Mouse (Mus musculus): Measurements from ENCODE around the gene Gm1604a.
"Not testable (repeated sequence)": the region's sequence is repeated elsewhere in the genome, so short reads cannot be mapped to it uniquely, and the experiment has no call there.

Gm1604a gene

GRCm38 (mm10) chr17:7069561-7070240 is 44.3 kb downstream of the Gm1604a start:
- DNase-seq (ENCODE audit: low spot score) = not testable (repeated sequence)

- DNase-seq (ENCODE audit: low spot score) = not testable (repeated sequence)
Measured at GRCm38 (mm10) chr17:7074494-7074893, 49.1 kb downstream of the Gm1604a start.

DNA sequence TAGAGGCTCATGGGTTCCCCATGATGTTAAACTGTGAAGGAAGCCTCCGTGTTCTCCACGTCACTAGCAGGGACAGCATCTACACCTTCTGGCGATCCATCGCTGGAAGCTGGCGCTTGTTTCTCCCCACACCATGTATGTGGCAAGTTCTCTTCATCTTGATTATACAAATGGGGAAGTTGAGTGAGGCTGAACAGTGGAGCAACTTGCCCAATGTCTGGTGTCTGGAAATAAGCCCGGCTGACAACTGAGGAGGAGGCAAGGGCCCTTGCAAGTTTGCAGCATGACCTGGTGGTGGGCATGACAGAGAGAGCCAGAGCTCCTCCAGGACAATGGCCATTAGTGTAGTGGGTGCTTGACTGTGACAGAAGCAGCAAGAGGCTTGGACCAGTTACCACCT is 50.2 kb downstream of the Gm1604a start:
- not testable (repeated sequence) for DNase-seq (ENCODE audit: low spot score)

- peak; percentile 57 for DNase-seq (ENCODE audit: low spot score)
Measured at GRCm38 (mm10) chr17:7079558-7079957, 54.2 kb downstream of the Gm1604a start.

- not testable (repeated sequence) for DNase-seq (ENCODE audit: low spot score)
Measured at GRCm38 (mm10) chr17:7084523-7084922, 59.2 kb downstream of the Gm1604a start.

- not testable (repeated sequence) for DNase-seq (ENCODE audit: low spot score)
Measured at GRCm38 (mm10) chr17:7085469-7086168, 60.3 kb downstream of the Gm1604a start.

- DNase-seq (ENCODE audit: low spot score) = not testable (repeated sequence)
Measured at GRCm38 (mm10) chr17:7086836-7087235, 61.5 kb downstream of the Gm1604a start.

DNA sequence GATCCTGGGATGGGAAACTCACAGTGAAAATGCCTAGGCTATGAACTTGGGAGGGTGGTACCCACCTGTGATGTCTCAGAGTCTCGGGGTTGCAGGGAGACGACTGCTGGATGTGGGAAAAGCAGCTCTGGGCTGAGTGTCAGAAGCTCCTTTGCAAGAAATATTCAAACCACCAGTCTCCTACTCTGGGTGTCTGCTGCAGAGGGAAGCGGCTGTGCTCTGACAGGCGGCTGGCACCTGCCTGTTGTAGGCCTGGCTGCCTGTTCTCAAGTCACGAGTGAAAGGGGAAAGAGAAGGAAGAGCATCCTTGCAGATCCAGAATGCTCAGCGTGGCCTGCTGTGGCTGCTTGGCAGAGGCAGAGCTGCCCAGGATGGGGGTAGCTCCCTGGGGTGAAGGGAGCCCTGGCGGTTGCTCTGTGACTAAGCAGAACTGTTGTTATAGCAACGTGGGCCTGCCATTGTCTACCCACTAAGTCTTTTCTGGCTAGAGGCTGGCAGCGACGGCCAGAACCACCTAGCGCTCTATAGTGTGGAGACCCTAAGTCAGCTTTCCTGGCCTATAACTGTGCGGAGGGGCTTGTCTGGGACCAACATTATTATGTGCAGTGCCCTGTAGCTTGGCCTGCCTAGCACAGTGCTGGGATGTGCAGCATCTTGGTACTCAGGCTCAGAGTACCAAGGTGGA is 72.6 kb downstream of the Gm1604a start:
- DNase-seq (ENCODE audit: low spot score) = not testable (repeated sequence)

DNA sequence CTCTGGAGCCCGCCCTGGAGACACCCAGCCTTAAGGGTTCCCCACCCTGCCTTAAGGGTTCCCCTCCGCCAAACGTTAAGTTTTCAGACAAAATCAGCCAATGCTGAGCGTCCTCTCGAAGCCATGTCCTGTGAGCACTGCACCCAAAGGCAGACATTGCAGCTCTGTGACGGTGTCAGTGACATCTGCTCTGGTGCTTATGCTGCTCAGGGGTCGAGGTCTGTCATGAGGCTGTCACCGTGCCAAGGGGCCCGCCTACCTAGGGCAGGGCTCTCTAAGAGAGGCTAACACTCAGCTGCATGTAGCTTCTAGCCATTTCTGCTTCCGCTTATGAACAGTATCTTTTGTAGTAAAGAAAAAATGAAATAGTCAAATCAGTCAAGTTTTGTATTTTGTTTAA is 73.7 kb downstream of the Gm1604a start:
- not testable (repeated sequence) for DNase-seq (ENCODE audit: low spot score)

- not testable (repeated sequence) for DNase-seq (ENCODE audit: low spot score)
Measured at GRCm38 (mm10) chr17:7102945-7103344, 77.6 kb downstream of the Gm1604a start.

GRCm38 (mm10) chr17:7111658-7112057 is 86.3 kb downstream of the Gm1604a start:
- DNase-seq (ENCODE audit: low spot score) = not testable (repeated sequence)

- not testable (repeated sequence) for DNase-seq (ENCODE audit: low spot score)
Measured at GRCm38 (mm10) chr17:7116265-7116664, 90.9 kb downstream of the Gm1604a start.

- DNase-seq (ENCODE audit: low spot score) = not testable (repeated sequence)
Measured at GRCm38 (mm10) chr17:7120835-7121234, 95.5 kb downstream of the Gm1604a start.

GRCm38 (mm10) chr17:7122554-7122953 is 97.2 kb downstream of the Gm1604a start:
- DNase-seq (ENCODE audit: low spot score) = not testable (repeated sequence)

DNA sequence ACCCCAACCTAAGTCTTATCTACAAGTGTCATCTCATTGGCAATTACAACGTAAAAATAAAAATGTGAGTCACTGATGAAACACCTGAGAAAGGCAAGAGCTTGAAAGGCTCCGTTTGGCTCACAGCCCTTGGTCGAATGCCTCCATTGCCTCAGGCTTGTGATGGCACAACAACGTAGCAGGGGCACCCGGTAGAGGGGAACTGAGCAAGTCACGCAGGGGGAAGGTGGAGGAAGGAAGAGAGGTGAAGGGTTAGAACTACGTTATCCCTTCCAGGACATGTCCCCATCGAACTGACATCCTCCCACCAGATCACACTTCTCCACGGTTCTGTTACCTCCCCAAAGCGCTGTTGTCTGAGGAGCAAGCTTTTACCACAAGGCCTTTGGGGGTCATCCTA is 101.1 kb downstream of the Gm1604a start:
- not testable (repeated sequence) for DNase-seq (ENCODE audit: low spot score)

DNA sequence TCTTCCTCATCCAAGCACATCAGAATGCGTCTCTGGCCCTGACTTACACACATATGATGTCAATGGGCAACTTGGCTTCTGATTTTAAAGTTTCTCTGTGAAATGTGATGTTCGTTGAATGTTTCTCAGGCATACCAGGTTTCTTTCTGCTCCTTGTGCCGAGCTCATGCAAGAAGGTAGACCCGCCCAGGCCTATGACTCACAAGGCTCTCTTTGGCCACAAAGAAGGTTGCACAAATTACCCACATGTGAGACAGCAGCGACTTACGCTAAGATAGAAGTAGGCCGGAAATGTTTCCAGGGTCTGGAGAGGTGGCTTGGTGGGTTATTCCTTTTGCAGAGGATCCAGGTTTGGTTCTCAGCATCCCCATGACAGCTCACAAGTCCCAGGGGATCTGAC is 108.6 kb downstream of the Gm1604a start:
- DNase-seq (ENCODE audit: low spot score) = not testable (repeated sequence)

DNA sequence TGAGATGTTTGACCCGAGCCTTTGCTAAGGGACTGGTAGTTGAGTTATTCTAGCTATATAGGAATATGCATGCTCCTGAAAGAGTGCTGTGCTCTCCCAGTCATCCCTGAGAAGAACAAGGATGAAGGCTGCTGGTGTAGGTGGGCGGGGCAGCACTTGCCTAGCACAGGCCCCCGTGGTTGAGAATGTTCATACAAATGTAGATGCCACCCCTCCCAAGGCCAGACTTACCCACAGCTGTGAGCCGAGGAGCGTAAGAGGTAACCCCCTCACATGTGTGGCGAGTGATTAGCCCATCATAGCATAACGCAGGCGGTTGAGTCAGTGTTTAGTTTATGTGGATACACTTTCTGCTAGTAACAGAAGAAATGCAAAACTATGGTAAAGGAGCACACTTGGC is 109.9 kb downstream of the Gm1604a start:
- DNase-seq (ENCODE audit: low spot score) = not testable (repeated sequence)
